Mouse (Mus musculus): ENCODE results near the gene Rsph10b.

The Rsph10b gene

GRCm38 (mm10) chr5:143933875-143934274 is 1.0 kb downstream of the Rsph10b start:
- DNase-seq (ENCODE audit: low read depth in 2 of 2, low spot score in 2 of 2): no peak

GRCm38 (mm10) chr5:143936156-143936555 is 3.3 kb downstream of the Rsph10b start:
- DNase-seq (ENCODE audit: low read depth in 2 of 2, low spot score in 2 of 2): no peak

GRCm38 (mm10) chr5:143941588-143941987 is 8.8 kb downstream of the Rsph10b start:
- no peak for DNase-seq (ENCODE audit: low read depth in 2 of 2, low spot score in 2 of 2)

GRCm38 (mm10) chr5:143943231-143944125 is 10.6 kb downstream of the Rsph10b start:
- DNase-seq (ENCODE audit: low read depth in 2 of 2, low spot score in 2 of 2): no peak

- no peak for DNase-seq (ENCODE audit: low read depth in 2 of 2, low spot score in 2 of 2)
Observed at GRCm38 (mm10) chr5:143948361-143948760, 15.5 kb downstream of the Rsph10b start.

GRCm38 (mm10) chr5:143950016-143950415 is 17.2 kb downstream of the Rsph10b start:
- DNase-seq (ENCODE audit: low read depth in 2 of 2, low spot score in 2 of 2): no peak

GRCm38 (mm10) chr5:143957101-143957500 is 24.3 kb downstream of the Rsph10b start:
- DNase-seq (ENCODE audit: low read depth in 2 of 2, low spot score in 2 of 2): no peak

- DNase-seq (ENCODE audit: low read depth in 2 of 2, low spot score in 2 of 2): no peak
Observed at GRCm38 (mm10) chr5:143959551-143959950, 26.7 kb downstream of the Rsph10b start.

GRCm38 (mm10) chr5:143961176-143961575 is 28.3 kb downstream of the Rsph10b start:
- DNase-seq (ENCODE audit: low read depth in 2 of 2, low spot score in 2 of 2): no peak

GRCm38 (mm10) chr5:143965586-143966345 is 32.9 kb downstream of the Rsph10b start:
- DNase-seq (ENCODE audit: low read depth in 2 of 2, low spot score in 2 of 2): no peak

GRCm38 (mm10) chr5:143966671-143967070 is 33.8 kb downstream of the Rsph10b start:
- no peak for DNase-seq (ENCODE audit: low read depth in 2 of 2, low spot score in 2 of 2)

- no peak for DNase-seq (ENCODE audit: low read depth in 2 of 2, low spot score in 2 of 2)
Observed at GRCm38 (mm10) chr5:143972628-143973027, 39.8 kb downstream of the Rsph10b start.

GRCm38 (mm10) chr5:143974931-143975630 is 42.2 kb downstream of the Rsph10b start:
- DNase-seq (ENCODE audit: low read depth in 2 of 2, low spot score in 2 of 2): peak; percentile 28 to 40

GRCm38 (mm10) chr5:143975631-143975933 is 42.7 kb downstream of the Rsph10b start:
- DNase-seq (ENCODE audit: low read depth in 2 of 2, low spot score in 2 of 2): no peak

- no peak for DNase-seq (ENCODE audit: low read depth in 2 of 2, low spot score in 2 of 2)
Observed at GRCm38 (mm10) chr5:143976232-143976631, 43.4 kb downstream of the Rsph10b start.

- no peak for DNase-seq (ENCODE audit: low read depth in 2 of 2, low spot score in 2 of 2)
Observed at GRCm38 (mm10) chr5:143976726-143977431, 44.0 kb downstream of the Rsph10b start.

- no peak for DNase-seq (ENCODE audit: low read depth in 2 of 2, low spot score in 2 of 2)
Observed at GRCm38 (mm10) chr5:143980858-143981257, 48.0 kb downstream of the Rsph10b start.

GRCm38 (mm10) chr5:143982361-143982760 is 49.5 kb downstream of the Rsph10b start:
- DNase-seq (ENCODE audit: low read depth in 2 of 2, low spot score in 2 of 2): no peak

- no peak for DNase-seq (ENCODE audit: low read depth in 2 of 2, low spot score in 2 of 2)
Observed at GRCm38 (mm10) chr5:143985381-143985780, 52.5 kb downstream of the Rsph10b start.

GRCm38 (mm10) chr5:143987596-143987995 is 54.8 kb downstream of the Rsph10b start:
- no peak for DNase-seq (ENCODE audit: low read depth in 2 of 2, low spot score in 2 of 2)

GRCm38 (mm10) chr5:143989046-143989445 is 56.2 kb downstream of the Rsph10b start:
- no peak for DNase-seq (ENCODE audit: low read depth in 2 of 2, low spot score in 2 of 2)
